Mouse (Mus musculus) hindbrain, embryonic 10.5 days (tissue): ENCODE measurements at regions not wholly inside any gene's neighbourhood (a gene's known extent, or its start where the extent isn't known, plus 50 kb on each side); places are given as distances from the start of the nearest gene placed in this dataset.

ENCODE experiments used
- DNase-seq: peaks from one replicate; pipeline ENCODE4 v3.0.0-alpha.2; 2017; ENCODE audit warnings: low spot score
- H3K27ac ChIP-seq: fragments of 300-500 bp; sonication (generic); 2 replicates; pipeline ENCODE4 v1.5.1; 2016; ENCODE audit warnings: mild to moderate bottlenecking, moderate library complexity
- H3K27me3 ChIP-seq: fragments of 300-500 bp; sonication (generic); 2 replicates; pipeline ENCODE4 v1.6.1; 2016; ENCODE audit warnings: mild to moderate bottlenecking; ENCODE audit not compliant: poor library complexity, insufficient read depth, severe bottlenecking
- H3K36me3 ChIP-seq: fragments of 300-500 bp; sonication (generic); 2 replicates; pipeline ENCODE4 v1.6.1; 2016; ENCODE audit warnings: mild to moderate bottlenecking, moderate library complexity
- H3K4me1 ChIP-seq: fragments of 300-500 bp; sonication (generic); replicated peaks from 2 replicates; pipeline ENCODE4 v1.6.1; 2016; ENCODE audit warnings: mild to moderate bottlenecking
- H3K4me3 ChIP-seq: fragments of 300-500 bp; sonication (generic); 2 replicates; pipeline ENCODE4 v1.5.1; 2016; ENCODE audit warnings: mild to moderate bottlenecking, moderate library complexity
- H3K9me3 ChIP-seq: fragments of 300-500 bp; sonication (generic); 2 replicates; pipeline ENCODE4 v1.6.1; 2016; ENCODE audit warnings: mild to moderate bottlenecking, moderate library complexity
- WGBS: fragments of 180-500 bp; shearing (Covaris S2); methylation state at CpG from one replicate; pipeline ENCODE4 v1.1.7; 2016; 5-methylcytosine and 5-hydroxymethylcytosine counted together

DNA sequence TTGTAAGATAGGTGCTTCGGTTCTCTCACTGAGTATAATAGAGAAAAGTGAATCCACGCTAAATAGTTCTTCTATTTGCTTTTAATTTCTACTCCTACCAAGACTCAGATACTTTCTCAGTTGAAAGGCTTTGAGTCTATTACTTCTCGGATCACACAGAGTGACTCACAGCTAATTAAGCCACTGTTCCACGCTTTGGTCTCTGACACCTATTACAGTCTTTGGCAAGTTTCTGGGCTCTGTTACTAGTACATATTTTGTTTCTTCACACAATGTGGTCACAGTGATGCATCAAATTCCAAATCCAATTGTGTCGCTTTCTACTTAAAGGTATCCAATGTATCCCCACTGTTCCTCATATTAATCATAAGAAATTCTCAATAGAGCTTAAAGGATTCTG lies 276.5 kb downstream of the Fam84b start:
- no peaks in the 10 kb centered on the region for H3K27me3 ChIP-seq
- no peak overlapping the region for H3K27ac ChIP-seq
- H3K36me3 ChIP-seq: no peaks in the 10 kb centered on the region
- H3K4me1 ChIP-seq: 0 out of 2 replicates have a peak, but pooled peaks cover 5% of the 10 kb centered on the region
- 85% methylated on average over 5 of the region's 5 CpGs for whole genome bisulfite sequencing
- H3K4me3 ChIP-seq: no peak overlapping the region
- H3K9me3 ChIP-seq: no peaks in the 10 kb centered on the region
- no peak for DNase-seq

DNA sequence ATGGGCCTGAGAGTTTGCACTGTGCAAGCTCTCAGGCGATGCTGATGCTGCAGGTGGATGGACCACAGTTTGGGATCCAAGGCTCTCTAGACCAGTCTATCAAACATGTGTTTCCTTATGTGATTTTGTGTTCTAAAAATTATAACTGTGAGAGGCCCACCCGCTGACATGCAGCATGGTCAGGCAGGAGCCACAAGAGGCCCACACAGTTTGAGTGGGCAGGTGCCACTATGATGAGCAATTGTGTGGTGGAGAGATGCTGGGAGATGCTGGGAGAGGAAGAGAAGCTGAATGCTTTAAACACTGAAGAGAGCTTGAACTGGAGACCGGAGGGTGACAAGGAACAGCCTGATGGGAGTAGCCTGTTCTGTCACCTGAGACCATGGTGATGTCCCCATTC lies 287.3 kb downstream of the Fam84b start:
- H3K36me3 ChIP-seq: no peaks in the 10 kb centered on the region
- no peak overlapping the region for H3K27ac ChIP-seq
- 86% methylated on average over 3 of the region's 3 CpGs for WGBS
- peaks cover 32% of the 10 kb centered on the region for H3K4me1 ChIP-seq
- DNase-seq: no peak
- peaks cover 21% of the 10 kb centered on the region for H3K27me3 ChIP-seq
- no peaks in the 10 kb centered on the region for H3K9me3 ChIP-seq
- no peak overlapping the region for H3K4me3 ChIP-seq

DNA sequence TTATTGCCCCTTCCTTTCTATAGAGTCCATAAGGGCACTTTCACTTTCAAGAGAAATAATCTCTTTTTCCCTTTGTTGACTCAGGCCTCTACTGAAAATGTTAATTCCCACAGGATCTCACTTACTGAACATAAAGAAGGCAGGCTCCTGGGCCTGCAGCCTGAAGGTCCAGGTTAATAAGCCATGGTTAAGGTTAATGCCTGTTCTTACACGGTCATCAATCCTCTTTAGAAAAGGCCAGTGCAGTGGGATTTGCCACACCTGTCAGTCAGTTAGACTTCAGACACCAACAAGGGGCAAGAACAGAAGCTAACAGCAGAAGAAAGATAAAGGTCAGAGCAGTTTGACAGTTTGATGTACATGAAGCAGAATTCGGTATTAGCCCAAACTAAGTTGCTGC lies 288.6 kb downstream of the Fam84b start:
- Histone ChIP-seq H3K27ac (no peak overlapping the region), H3K4me1 (peaks cover 32% of the 10 kb centered on the region), H3K36me3 (no peaks in the 10 kb centered on the region), H3K9me3 (no peaks in the 10 kb centered on the region), H3K27me3 (peaks cover 21% of the 10 kb centered on the region), H3K4me3 (no peak overlapping the region)
- peak; percentile 37 for DNase-seq
- 25% methylated on average over 2 of the region's 2 CpGs for WGBS

DNA sequence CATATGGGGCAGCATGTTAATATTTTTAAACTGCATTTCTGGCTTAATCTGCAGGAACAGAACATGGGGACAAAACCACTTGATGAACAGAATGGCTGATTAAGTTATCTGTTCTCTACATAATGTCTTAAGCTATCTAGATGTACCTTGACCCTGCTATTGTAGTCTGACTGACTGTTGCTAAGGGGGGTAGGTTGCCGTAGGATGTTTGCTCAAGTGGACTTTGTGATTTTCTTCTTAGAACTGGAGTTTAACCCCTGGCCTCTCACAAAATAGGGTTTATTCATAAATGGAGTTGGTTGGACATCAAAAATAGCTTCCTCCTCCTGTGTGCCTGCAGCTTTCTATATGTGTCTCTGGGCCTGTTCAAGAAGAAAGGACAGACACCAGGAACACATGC lies 292.9 kb downstream of the Fam84b start:
- no peak overlapping the region for H3K4me3 ChIP-seq
- 75% methylated on average over 1 of the region's 1 CpGs for WGBS
- DNase-seq: no peak
- peaks cover 15% of the 10 kb centered on the region; the same call in 1 of the 2 replicates for H3K4me1 ChIP-seq
- H3K27ac ChIP-seq: no peak overlapping the region
- peaks cover 10% of the 10 kb centered on the region; the same call in 1 of the 2 replicates for H3K27me3 ChIP-seq
- no peaks in the 10 kb centered on the region for H3K9me3 ChIP-seq
- no peaks in the 10 kb centered on the region for H3K36me3 ChIP-seq

DNA sequence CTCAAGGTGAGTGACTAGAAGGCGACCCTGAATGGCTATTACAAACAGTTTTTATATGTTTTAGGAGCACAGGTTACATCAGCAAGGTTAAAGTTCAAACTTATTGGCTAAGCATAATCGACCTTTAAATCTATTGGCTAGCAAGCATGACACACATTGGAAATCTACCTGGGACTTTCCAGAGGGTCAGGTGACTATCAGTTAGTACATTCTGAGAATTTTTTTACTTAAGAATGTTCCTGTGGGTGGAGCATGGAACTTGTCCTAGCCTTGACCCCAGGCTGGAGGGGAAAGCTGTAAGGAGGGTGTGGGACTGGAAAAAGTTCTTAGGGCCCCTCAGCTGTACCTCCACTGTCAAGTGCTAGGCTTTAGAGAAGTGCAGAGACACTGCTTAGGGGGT lies 297.9 kb downstream of the Fam84b start:
- no peak for DNase-seq
- H3K4me1 ChIP-seq: peaks cover 9% of the 10 kb centered on the region; the same call in 1 of the 2 replicates
- WGBS: 89% methylated on average over 2 of the region's 2 CpGs
- no peaks in the 10 kb centered on the region for H3K27me3 ChIP-seq
- no peaks in the 10 kb centered on the region for H3K36me3 ChIP-seq
- H3K4me3 ChIP-seq: no peak overlapping the region
- no peaks in the 10 kb centered on the region for H3K9me3 ChIP-seq
- no peak overlapping the region for H3K27ac ChIP-seq

DNA sequence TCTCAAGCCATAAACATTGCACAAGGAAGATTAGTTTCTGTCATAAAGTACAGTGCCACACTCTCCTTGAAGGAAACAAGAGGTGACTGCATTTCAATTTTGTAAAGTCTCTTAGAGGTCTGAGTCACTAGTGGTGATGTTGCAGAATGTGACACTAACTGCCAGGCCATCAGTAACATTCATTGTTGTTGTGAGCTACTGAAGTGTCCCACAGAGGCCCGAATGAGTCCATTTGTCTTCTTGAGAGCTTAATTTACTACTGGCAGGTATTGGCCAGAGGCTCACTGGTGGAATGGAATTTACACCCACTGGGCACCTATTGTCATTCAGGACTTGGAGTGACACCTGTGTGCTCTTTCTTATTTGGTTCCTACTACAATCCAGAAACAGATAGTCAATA lies 299.0 kb downstream of the Fam84b start:
- Histone ChIP-seq H3K27ac (no peak overlapping the region), H3K9me3 (no peaks in the 10 kb centered on the region), H3K4me3 (no peak overlapping the region), H3K4me1 (peaks cover 9% of the 10 kb centered on the region; the same call in 1 of the 2 replicates), H3K27me3 (no peaks in the 10 kb centered on the region), H3K36me3 (no peaks in the 10 kb centered on the region)
- no peak for DNase-seq
- WGBS: 15% methylated on average over 1 of the region's 1 CpGs

DNA sequence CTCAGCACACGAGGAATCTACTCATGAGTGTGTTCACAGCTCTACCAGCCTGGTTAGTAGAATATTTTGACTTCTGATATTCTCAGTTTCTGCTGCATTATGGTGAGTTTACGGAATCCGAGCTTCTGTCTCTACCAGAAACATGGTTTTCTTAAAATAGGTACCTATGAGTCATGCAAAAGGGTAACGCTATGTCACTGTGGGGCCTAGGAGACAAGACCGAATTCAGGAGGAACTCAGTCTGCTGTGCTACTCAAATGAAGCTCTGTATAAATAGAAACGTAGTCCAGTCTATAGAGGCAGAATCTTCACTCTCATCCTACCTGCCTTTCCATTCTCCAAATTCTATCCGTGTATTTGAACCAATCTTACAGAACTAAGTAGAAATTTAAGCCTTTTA lies 305.5 kb downstream of the Fam84b start:
- H3K4me1 ChIP-seq: 0 out of 2 replicates have a peak, but pooled peaks cover 4% of the 10 kb centered on the region
- H3K27ac ChIP-seq: no peak overlapping the region
- no peak overlapping the region for H3K4me3 ChIP-seq
- 88% methylated on average over 7 of the region's 7 CpGs for WGBS
- no peaks in the 10 kb centered on the region for H3K9me3 ChIP-seq
- DNase-seq: no peak
- no peaks in the 10 kb centered on the region for H3K27me3 ChIP-seq
- no peaks in the 10 kb centered on the region for H3K36me3 ChIP-seq

DNA sequence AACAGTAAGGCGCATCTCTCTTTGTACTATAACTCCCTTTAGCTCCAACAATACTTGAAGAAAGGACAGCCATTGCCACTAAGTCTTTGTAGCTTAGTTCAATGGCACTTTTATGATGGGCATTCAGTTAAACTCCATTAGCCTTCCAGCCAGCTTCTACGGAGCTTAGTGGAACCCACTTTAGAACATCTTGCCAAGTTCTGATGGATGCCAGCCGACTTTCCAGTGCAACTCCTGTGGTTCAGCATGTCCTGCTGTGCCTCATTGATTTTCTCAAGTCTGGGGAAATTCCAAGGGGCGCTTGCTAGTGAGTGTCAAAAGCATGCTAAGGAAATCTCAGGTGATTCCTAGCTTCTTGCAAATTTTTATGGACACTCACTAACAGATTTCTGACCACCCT lies 316.4 kb downstream of the Fam84b start:
- H3K9me3 ChIP-seq: no peaks in the 10 kb centered on the region
- H3K4me1 ChIP-seq: no peaks in the 10 kb centered on the region
- no peak overlapping the region for H3K4me3 ChIP-seq
- no peak overlapping the region for H3K27ac ChIP-seq
- H3K36me3 ChIP-seq: no peaks in the 10 kb centered on the region
- no peaks in the 10 kb centered on the region for H3K27me3 ChIP-seq
- WGBS: 81% methylated on average over 4 of the region's 4 CpGs
- DNase-seq: no peak

DNA sequence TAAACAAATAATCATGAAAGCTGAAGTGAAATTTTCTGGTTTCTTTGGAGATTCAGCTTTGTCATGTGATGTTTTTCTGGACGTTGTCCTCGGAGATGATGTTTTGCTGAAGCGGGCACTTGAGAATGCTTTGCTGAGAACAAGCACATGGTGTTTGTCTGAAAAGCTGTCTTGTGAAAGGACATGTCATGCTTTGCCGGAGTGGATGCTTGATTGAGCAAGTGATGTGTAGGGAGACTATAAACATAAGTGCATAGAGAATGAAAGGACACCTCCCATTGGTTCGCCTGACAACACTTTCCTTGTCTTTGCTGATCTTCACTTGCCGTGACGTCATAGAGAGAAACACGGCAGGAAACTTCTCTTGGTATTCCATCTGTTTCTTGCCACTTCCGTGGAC lies 318.9 kb downstream of the Fam84b start:
- WGBS: 72% methylated on average over 9 of the region's 9 CpGs
- Histone ChIP-seq H3K27me3 (no peaks in the 10 kb centered on the region), H3K27ac (no peak overlapping the region), H3K9me3 (no peaks in the 10 kb centered on the region), H3K4me3 (no peak overlapping the region), H3K4me1 (no peaks in the 10 kb centered on the region), H3K36me3 (no peaks in the 10 kb centered on the region)
- DNase-seq: no peak

DNA sequence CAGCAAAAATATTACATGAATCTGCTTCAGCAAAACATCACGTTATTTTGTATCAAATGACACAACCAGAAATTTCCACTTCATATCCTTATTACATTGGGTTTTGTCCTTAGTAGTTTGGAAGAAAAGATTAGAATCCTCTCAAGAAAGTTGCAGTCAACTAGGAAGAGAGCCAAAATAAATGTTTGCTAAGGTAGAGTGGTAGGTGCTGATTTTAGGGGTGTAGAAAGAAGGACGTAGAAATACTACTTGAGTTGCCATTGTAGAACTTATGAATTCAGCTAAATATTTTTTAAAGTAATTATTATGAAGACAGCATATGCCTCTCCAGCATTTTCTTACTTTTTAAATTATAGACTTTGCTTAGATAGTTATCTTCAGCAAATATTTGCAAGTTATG lies 336.8 kb downstream of the Fam84b start:
- 92% methylated on average over 2 of the region's 2 CpGs for WGBS
- Histone ChIP-seq H3K4me1 (no peaks in the 10 kb centered on the region), H3K4me3 (no peak overlapping the region), H3K36me3 (no peaks in the 10 kb centered on the region), H3K9me3 (no peaks in the 10 kb centered on the region), H3K27ac (no peak overlapping the region), H3K27me3 (no peaks in the 10 kb centered on the region)
- DNase-seq: no peak

DNA sequence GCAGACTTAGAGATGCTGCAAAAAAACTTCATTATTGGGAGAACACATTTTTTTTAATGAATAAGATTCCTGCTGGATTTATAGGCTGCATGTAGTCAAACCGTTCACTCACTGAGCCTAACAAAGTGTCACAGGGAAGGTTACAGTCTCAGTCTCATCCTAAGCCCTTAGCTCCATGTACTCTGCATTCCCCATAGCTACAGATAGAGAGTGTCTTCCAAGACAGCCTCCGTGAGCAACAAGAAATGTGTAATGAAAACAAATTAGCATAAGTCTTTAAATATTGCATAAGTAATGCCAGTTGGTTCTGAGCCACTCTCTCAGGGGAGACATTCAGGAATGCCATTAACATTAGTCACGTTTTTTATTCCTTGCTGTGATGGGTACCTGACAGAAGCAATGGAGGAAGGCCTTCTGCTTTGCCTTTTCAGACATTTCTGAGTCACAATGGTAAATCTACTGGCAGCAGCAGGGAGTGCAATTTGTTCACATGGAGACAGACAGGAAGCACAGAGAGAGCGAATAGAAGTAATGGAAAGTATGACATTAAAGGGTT lies 376.7 kb downstream of the Fam84b start:
- WGBS: 68% methylated on average over 4 of the region's 4 CpGs
- H3K27ac ChIP-seq: no peak overlapping the region
- H3K36me3 ChIP-seq: no peaks in the 10 kb centered on the region
- H3K4me1 ChIP-seq: no peaks in the 10 kb centered on the region
- no peak for DNase-seq
- H3K9me3 ChIP-seq: no peaks in the 10 kb centered on the region
- H3K27me3 ChIP-seq: no peaks in the 10 kb centered on the region
- no peak overlapping the region for H3K4me3 ChIP-seq

DNA sequence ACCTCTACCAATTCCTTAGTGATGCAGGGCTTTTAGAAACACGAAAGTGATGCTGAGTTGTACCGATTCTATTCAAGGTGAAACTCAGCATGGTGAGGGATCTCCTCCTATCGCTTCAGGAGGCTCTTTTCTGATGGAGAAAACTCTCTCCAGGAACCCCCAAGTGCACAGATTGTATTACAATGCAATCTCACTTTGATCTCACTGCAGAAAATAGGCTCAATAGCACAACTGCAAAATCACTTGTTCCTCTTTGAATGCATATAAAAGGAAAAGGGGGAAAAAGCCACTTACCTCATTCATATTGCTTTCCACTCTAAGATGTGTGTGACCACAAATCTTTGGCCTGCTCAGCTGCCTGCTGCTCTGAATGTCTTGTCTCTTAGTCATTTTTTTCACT lies 378.5 kb downstream of the Fam84b start:
- DNase-seq: no peak
- H3K4me3 ChIP-seq: no peak overlapping the region
- no peaks in the 10 kb centered on the region for H3K36me3 ChIP-seq
- 19% methylated on average over 3 of the region's 3 CpGs for WGBS
- no peaks in the 10 kb centered on the region for H3K9me3 ChIP-seq
- H3K27me3 ChIP-seq: no peaks in the 10 kb centered on the region
- H3K27ac ChIP-seq: no peak overlapping the region
- no peaks in the 10 kb centered on the region for H3K4me1 ChIP-seq

DNA sequence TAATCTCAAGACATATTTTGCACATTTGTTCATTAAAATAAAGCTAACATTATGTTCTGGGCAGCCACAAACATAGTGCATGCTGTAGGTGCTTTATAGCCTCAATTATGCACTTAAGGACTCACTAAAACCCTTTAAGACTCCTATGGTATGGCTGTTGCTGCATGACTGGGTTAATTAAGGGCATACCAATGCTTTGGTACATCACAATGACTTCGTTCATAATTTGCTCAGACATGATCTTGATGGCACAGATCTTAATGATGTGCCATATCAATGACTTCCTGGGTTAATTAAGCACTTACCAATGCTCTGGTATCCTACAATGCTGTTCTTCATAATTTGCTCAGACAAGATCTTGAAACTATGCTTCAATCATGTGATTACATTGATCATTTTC lies 415.5 kb upstream of the 4933412E24Rik start:
- WGBS: 89% methylated on average over 1 of the region's 1 CpGs
- Histone ChIP-seq H3K27ac (no peak overlapping the region), H3K4me3 (no peak overlapping the region), H3K27me3 (no peaks in the 10 kb centered on the region), H3K9me3 (no peaks in the 10 kb centered on the region), H3K36me3 (no peaks in the 10 kb centered on the region), H3K4me1 (no peaks in the 10 kb centered on the region)
- no peak for DNase-seq

DNA sequence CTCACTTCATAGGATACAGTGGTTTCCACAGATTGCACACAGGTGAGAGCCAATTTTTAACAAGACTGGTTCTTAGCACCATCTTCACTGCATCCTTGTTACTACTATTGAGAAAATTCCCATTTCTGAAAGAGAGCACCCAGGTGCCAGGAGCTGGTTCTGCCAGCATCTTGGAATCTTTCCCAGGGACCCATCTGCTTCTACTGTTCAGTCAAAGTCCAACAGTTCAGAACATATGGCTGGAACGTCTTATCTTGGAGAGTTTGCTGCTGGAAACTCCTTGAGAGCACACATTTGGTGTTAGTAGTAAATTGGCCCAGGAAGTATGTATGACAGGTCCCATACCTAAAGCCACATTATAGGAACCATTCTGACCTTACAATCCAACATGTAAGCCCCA lies 402.7 kb upstream of the 4933412E24Rik start:
- Histone ChIP-seq H3K9me3 (no peaks in the 10 kb centered on the region), H3K27ac (no peak overlapping the region), H3K27me3 (no peaks in the 10 kb centered on the region), H3K4me3 (no peak overlapping the region), H3K4me1 (no peaks in the 10 kb centered on the region), H3K36me3 (no peaks in the 10 kb centered on the region)
- DNase-seq: no peak
- WGBS: 81% methylated on average over 1 of the region's 1 CpGs
